Mouse (Mus musculus): Measurements from ENCODE around the gene Snx3.

Snx3 gene

GRCm38 (mm10) chr10:42578281-42578675 lies 76.4 kb downstream of the Snx3 start:
- DNase-seq (ENCODE audit: low read depth, low spot score) = no peak

GRCm38 (mm10) chr10:42578698-42579474 lies 77.1 kb downstream of the Snx3 start:
- no peak for DNase-seq (ENCODE audit: low read depth, low spot score)

GRCm38 (mm10) chr10:42579475-42580130 lies 77.8 kb downstream of the Snx3 start:
- DNase-seq (ENCODE audit: low read depth, low spot score) = no peak

GRCm38 (mm10) chr10:42580131-42580950 lies 78.5 kb downstream of the Snx3 start:
- DNase-seq (ENCODE audit: low read depth, low spot score) = no peak

- DNase-seq (ENCODE audit: low read depth, low spot score) = no peak
These were observed 79.1 kb downstream of the Snx3 start for GRCm38 (mm10) chr10:42580951-42581277.

GRCm38 (mm10) chr10:42581694-42582565 lies 80.1 kb downstream of the Snx3 start:
- no peak for DNase-seq (ENCODE audit: low read depth, low spot score)

- DNase-seq (ENCODE audit: low read depth, low spot score) = no peak
These were observed 80.8 kb downstream of the Snx3 start for GRCm38 (mm10) chr10:42582566-42583110.

GRCm38 (mm10) chr10:42583157-42583872 lies 81.5 kb downstream of the Snx3 start, which contains the start of the genes Nr2e1 and Ostm1:
Gene Nr2e1, minus strand, starts transcription at chr10:42583632.
Gene Ostm1, plus strand, starts transcription at chr10:42583822.
- no peak for DNase-seq (ENCODE audit: low read depth, low spot score)

- DNase-seq (ENCODE audit: low read depth, low spot score) = no peak
These were observed 82.1 kb downstream of the Snx3 start for GRCm38 (mm10) chr10:42583902-42584435.

GRCm38 (mm10) chr10:42584436-42584983 lies 82.7 kb downstream of the Snx3 start:
- no peak for DNase-seq (ENCODE audit: low read depth, low spot score)
